Mouse (Mus musculus) stomach, postnatal 0 days (tissue): ENCODE results near the gene Nacad. TPM values are rescaled to one million over a fixed set of nuclear protein-coding genes. Genes with fewer than 3 reads are reported as not detected.

Experiments
- ATAC-seq: fragments of 200-750 bp; cut with Nextera tagmentation; 2 replicates; pipeline ENCODE4 v1.8.0; 2017; ENCODE audit not compliant: low FRiP score, low TSS enrichment
- DNase-seq: peaks from one replicate; pipeline ENCODE4 v3.0.0-alpha.2; 2016; ENCODE audit warnings: low spot score
- H3K27ac ChIP-seq: fragments of 300-500 bp; sonication (generic); replicated peaks from 2 replicates; pipeline ENCODE4 v1.5.1; 2014; ENCODE audit warnings: mild to moderate bottlenecking, control low read depth
- H3K27me3 ChIP-seq: fragments of 300-500 bp; sonication (generic); 2 replicates; pipeline ENCODE4 v1.6.1; 2014; ENCODE audit warnings: low read length; ENCODE audit not compliant: control insufficient read depth, insufficient read depth
- H3K36me3 ChIP-seq: fragments of 300-500 bp; sonication (generic); 2 replicates; pipeline ENCODE4 v1.6.1; 2014; ENCODE audit warnings: low read length, mixed read lengths; ENCODE audit not compliant: control insufficient read depth, insufficient read depth
- H3K4me1 ChIP-seq: fragments of 300-500 bp; sonication (generic); replicated peaks from 2 replicates; pipeline ENCODE4 v1.6.1; 2014; ENCODE audit warnings: antibody characterized with exemption; ENCODE audit not compliant: control insufficient read depth, insufficient read depth
- H3K4me2 ChIP-seq: fragments of 300-500 bp; sonication (generic); replicated peaks from 2 replicates; pipeline ENCODE4 v1.6.1; 2014; ENCODE audit warnings: low read depth, mild to moderate bottlenecking, control low read depth, moderate library complexity
- H3K4me3 ChIP-seq: fragments of 300-500 bp; sonication (generic); 2 replicates; pipeline ENCODE4 v1.5.1; 2014; ENCODE audit warnings: low read depth, low read length, control low read depth
- H3K9ac ChIP-seq: fragments of 300-500 bp; sonication (generic); 2 replicates; pipeline ENCODE4 v1.6.1; 2014; ENCODE audit warnings: mild to moderate bottlenecking, low read length, control low read depth, mixed read lengths
- H3K9me3 ChIP-seq: fragments of 300-500 bp; sonication (generic); 2 replicates; pipeline ENCODE4 v1.6.1; 2016; ENCODE audit warnings: low read length; ENCODE audit not compliant: control insufficient read depth
- CTCF ChIP-seq: IDR thresholded peaks from 2 replicates; pipeline ENCODE4 v1.5.1; 2016; ENCODE audit warnings: antibody characterized with exemption, low read depth, mild to moderate bottlenecking, moderate library complexity
- EP300 ChIP-seq: optimal IDR thresholded peaks from 2 replicates; pipeline ENCODE3; 2016; ENCODE audit warnings: antibody characterized with exemption
- WGBS: fragments of 180-500 bp; shearing (Covaris S2); extraction: QIAGEN DNeasy Blood & Tissue Kit; methylation state at CpG from one replicate; pipeline ENCODE4 v1.1.7; 2014; 5-methylcytosine and 5-hydroxymethylcytosine counted together
- polyA plus RNA-seq: library from polyadenylated mRNA; unstranded; fragments of >200 nt; fragmentation: Nextera tagmentation; extraction: Ambion mirVana; gene quantifications from 2 replicates; pipeline ENCODE4 v1.2.1, GENCODE M21; 2015

Nacad gene
- polyA plus RNA-seq, 1 experiment from 2014 or later: 7.3 TPM

DNA sequence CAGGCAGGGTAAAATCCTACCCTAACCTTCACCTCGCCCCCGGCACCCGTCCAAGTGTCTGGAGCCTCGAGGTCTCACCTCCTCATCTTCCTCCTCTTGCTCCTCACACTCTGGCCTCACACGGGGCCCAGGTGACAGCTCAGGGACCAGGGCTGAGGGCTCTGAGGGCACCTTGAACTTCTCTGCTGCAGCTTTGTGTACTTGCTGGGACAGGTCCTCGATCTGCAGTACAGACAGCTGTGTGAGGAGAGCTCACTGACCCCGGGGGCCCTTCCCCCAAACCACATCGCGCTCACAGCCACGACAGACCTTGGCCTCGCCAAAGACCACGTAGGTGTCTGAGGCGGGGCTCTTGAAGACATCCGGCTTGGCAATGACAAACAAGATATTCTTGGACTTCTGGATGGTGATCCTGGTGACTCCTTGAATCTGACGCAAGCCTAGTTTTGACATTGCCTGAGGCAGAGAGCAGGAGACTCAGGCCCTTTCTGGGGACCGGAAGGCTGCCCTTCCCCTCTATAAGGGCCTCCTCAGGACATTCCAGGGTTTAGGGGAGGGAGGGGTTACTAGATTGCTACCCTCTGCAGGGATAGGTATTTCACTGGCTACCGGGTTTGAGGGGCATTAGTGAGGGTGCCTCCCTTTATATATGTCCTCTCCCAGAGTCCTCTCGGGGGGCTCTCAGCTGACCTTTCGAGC is 7.5 kb downstream of the Nacad start:
- ATAC-seq: no peak
- no peaks in the 10 kb centered on the region for H3K9me3 ChIP-seq
- H3K4me2 ChIP-seq: no peak overlapping the region; the same call in 1 of the 2 replicates
- no peak for DNase-seq
- H3K27me3 ChIP-seq: no peaks in the 10 kb centered on the region
- H3K4me3 ChIP-seq: no peak overlapping the region
- H3K27ac ChIP-seq: 0 out of 2 replicates have a peak overlapping the region, but pooled peaks have one; percentile 9
- 52% methylated on average over 19 of the region's 19 CpGs for WGBS
- TF ChIP-seq CTCF (no peak), EP300 (no peak)
- peaks cover 19% of the 10 kb centered on the region for H3K36me3 ChIP-seq
- H3K4me1 ChIP-seq: no peaks in the 10 kb centered on the region
- H3K9ac ChIP-seq: no peak overlapping the region

GRCm38 (mm10) chr11:6597523-6597922 is 8.3 kb downstream of the Nacad start:
- WGBS: 72% methylated on average over 7 of the region's 7 CpGs
- Histone ChIP-seq H3K4me1 (no peaks in the 10 kb centered on the region), H3K4me3 (no peak overlapping the region), H3K27ac (no peak overlapping the region), H3K9me3 (no peaks in the 10 kb centered on the region), H3K36me3 (peaks cover 22% of the 10 kb centered on the region), H3K4me2 (no peak overlapping the region), H3K9ac (no peak overlapping the region), H3K27me3 (no peaks in the 10 kb centered on the region)
- no peak for TF ChIP-seq CTCF
- TF ChIP-seq EP300: no peak
- DNase-seq: no peak
- no peak for ATAC-seq

DNA sequence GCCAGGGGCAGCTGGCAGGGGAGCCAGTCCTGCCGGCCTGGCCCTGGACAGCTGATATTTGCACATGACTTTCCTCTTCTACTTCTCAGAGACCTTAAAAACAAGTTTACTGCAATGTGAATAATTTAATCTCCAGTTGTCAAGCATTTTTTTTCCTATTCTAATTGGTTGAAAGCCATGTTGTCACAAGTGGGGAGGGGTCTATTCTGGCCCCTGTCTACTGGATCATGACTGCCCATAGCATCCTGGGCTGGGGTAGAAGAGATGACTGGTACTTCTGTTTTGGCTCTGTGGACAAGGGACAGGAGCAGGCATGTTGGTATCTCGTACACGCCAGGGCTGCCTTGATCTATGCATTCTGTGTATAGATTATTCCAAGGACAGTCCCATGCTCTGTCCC is 9.2 kb downstream of the Nacad start:
- Histone ChIP-seq H3K27me3 (no peaks in the 10 kb centered on the region), H3K9ac (no peak overlapping the region), H3K27ac (no peak overlapping the region), H3K9me3 (no peaks in the 10 kb centered on the region), H3K36me3 (peaks cover 26% of the 10 kb centered on the region), H3K4me3 (no peak overlapping the region), H3K4me2 (no peak overlapping the region), H3K4me1 (no peaks in the 10 kb centered on the region)
- 74% methylated on average over 3 of the region's 3 CpGs for WGBS
- DNase-seq (no peak), ATAC-seq (no peak)
- TF ChIP-seq CTCF: no peak

DNA sequence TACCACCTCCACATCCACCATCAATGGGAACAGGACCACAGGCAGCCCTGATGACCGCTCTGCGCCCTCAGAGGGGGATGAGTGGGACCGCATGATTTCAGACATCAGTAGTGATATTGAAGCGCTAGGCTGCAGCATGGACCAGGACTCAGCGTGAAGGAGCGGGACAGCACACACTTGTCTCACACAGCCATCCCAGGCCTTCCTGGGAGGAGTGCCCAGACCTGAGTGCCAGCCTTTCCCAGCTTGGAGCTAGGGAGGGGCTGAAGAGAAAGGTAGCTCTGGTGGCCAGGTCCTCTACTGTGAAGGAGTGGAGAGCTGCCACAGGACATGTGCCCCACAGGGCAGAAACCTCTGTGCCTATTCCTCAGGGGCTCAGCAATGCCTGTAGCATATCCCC is 9.6 kb downstream of the Nacad start:
- H3K27ac ChIP-seq: no peak overlapping the region
- TF ChIP-seq CTCF (no peak), EP300 (no peak)
- no peak overlapping the region for H3K9ac ChIP-seq
- H3K36me3 ChIP-seq: peaks cover 26% of the 10 kb centered on the region
- no peak overlapping the region for H3K4me2 ChIP-seq
- H3K9me3 ChIP-seq: no peaks in the 10 kb centered on the region
- no peaks in the 10 kb centered on the region for H3K27me3 ChIP-seq
- no peak overlapping the region for H3K4me3 ChIP-seq
- no peak for ATAC-seq
- H3K4me1 ChIP-seq: no peaks in the 10 kb centered on the region
- 96% methylated on average over 6 of the region's 6 CpGs for WGBS
- DNase-seq: no peak

GRCm38 (mm10) chr11:6595339-6595738 is 10.5 kb downstream of the Nacad start:
- H3K27ac ChIP-seq: no peak overlapping the region
- no peaks in the 10 kb centered on the region for H3K9me3 ChIP-seq
- no peak overlapping the region for H3K4me3 ChIP-seq
- ATAC-seq: no peak
- DNase-seq: no peak
- no peak overlapping the region for H3K9ac ChIP-seq
- 81% methylated on average over 5 of the region's 5 CpGs for WGBS
- TF ChIP-seq CTCF (no peak), EP300 (no peak)
- H3K36me3 ChIP-seq: peaks cover 30% of the 10 kb centered on the region
- H3K4me2 ChIP-seq: no peak overlapping the region
- no peaks in the 10 kb centered on the region for H3K4me1 ChIP-seq
- H3K27me3 ChIP-seq: no peaks in the 10 kb centered on the region

- H3K27me3 ChIP-seq: no peaks in the 10 kb centered on the region
- TF ChIP-seq EP300 (no peak), CTCF (no peak)
- ATAC-seq (no peak), DNase-seq (no peak)
- H3K36me3 ChIP-seq: peaks cover 30% of the 10 kb centered on the region
- 76% methylated on average over 6 of the region's 6 CpGs for WGBS
- no peaks in the 10 kb centered on the region for H3K9me3 ChIP-seq
- no peak overlapping the region for H3K9ac ChIP-seq
- no peak overlapping the region for H3K4me3 ChIP-seq
- H3K4me1 ChIP-seq: no peaks in the 10 kb centered on the region
- no peak overlapping the region for H3K4me2 ChIP-seq
- H3K27ac ChIP-seq: peak overlapping the region; percentile 67
Observed at GRCm38 (mm10) chr11:6594845-6595244, 11.0 kb downstream of the Nacad start.
